Mouse (Mus musculus) monocyte, adult 5-6 weeks (primary cell): Measurements from ENCODE around the gene Atg4d. TPM values are rescaled to one million over a fixed set of nuclear protein-coding genes. Genes with fewer than 3 reads are reported as not detected.
"Not testable (repeated sequence)": the region's sequence is repeated elsewhere in the genome, so short reads cannot be mapped to it uniquely, and the experiment has no call there.

ENCODE experiments used
- ATAC-seq: fragments of 153-309, 156-312 bp; replicated peaks from 2 replicates; pipeline ENCODE4 v1.8.0; 2017; ENCODE audit warnings: mild to moderate bottlenecking; ENCODE audit not compliant: low TSS enrichment, insufficient number of reproducible peaks, severe bottlenecking, poor library complexity, low FRiP score
- total RNA-seq: library from RNA; stranded (forward); fragments of 200-1000, 200-491, 200-594 nt; gene quantifications from 3 replicates; pipeline ENCODE4 v1.2.3, GENCODE M21; 2017

Gene Atg4d
- total RNA-seq = 31.7 to 39.6 TPM (median 34.6 TPM) in 3 replicates

DNA sequence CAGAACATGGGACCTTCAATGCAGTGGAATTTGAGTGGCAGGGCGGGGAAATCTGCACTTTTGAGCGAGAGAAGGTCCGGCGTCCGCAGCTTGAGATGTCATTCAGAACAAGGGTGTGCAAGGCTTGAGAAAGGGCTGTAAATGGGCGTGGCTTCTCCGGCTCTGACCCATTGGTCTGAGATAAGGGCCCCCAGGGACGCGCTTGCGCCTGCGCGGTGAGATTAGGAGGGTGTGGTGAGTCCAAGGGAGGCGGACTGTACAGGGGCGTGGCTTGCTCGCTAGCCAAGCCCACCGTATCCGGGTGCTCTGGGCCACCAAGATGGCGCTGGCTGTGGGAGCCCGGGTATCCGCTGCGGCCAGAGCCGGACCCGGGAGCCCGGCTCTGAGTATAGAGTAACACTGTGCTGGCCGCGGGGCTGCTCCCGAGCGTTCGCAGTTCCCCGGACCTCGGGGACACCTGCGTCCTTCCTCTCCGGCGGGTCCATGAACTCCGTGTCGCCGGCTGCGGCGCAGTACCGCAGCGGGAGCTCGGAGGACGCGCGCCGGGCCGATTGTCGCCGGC lies at the start of gene Atg4d:
TSS of gene Atg4d (plus strand) at position 294 of the 562 bp plus-strand sequence.
- ATAC-seq = peak; percentile 85

DNA sequence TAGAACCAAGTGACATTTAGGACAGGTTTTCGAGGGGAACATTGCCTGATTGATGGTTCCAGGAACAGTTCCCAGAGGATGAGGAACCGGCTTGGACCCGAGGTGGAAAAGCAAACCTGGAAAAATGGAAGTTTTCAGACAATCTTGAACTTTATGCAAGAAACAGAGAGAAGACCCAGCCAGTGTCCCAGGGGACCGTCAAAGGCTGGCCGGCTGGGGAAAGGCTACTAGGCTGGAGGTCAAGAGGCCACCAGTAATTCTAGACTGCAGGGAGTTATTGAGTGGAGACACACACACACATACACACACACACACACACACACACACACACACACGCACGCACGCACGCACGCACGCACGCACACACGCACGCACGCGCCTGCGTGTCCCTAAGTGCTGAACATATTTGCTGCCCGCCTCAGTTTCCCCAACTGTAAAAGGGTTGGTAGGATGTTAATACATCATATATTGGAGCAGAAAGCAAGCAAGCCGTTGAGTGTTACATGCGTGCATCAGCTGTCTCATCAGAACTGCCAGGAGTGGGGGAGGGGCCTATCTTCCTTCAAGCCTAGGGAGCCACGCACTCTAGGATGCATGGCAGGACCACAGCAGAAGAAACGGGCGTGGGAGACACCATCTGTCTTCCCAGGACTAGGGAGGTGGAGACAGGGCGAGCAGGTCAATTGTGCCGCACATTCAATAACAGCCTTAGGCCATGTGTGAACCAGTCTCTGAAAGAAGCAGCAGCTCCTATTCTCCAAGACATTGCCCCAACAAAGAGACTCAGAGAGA lies 48.8 kb upstream of the Atg4d start:
- no peak for ATAC-seq

DNA sequence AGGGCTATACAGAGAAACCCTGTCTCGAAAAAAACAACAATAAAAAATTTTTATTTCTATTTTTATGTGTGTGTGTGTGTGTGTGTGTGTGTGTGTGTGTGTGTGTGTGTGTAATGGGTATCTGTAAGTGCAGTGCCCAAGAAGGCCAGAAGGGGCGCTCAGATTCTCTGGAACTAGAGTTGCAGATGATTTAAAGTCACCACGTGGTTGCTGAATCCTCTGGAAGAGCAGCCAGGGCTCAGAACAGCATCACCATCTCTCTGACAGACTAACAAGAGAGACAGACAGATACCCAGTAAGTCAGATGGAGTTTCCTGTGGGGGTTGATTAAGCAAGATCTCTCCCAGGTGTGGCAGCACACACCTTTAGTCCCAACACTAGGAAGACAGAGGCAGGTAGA lies 45.3 kb upstream of the Atg4d start:
- no peak for ATAC-seq

DNA sequence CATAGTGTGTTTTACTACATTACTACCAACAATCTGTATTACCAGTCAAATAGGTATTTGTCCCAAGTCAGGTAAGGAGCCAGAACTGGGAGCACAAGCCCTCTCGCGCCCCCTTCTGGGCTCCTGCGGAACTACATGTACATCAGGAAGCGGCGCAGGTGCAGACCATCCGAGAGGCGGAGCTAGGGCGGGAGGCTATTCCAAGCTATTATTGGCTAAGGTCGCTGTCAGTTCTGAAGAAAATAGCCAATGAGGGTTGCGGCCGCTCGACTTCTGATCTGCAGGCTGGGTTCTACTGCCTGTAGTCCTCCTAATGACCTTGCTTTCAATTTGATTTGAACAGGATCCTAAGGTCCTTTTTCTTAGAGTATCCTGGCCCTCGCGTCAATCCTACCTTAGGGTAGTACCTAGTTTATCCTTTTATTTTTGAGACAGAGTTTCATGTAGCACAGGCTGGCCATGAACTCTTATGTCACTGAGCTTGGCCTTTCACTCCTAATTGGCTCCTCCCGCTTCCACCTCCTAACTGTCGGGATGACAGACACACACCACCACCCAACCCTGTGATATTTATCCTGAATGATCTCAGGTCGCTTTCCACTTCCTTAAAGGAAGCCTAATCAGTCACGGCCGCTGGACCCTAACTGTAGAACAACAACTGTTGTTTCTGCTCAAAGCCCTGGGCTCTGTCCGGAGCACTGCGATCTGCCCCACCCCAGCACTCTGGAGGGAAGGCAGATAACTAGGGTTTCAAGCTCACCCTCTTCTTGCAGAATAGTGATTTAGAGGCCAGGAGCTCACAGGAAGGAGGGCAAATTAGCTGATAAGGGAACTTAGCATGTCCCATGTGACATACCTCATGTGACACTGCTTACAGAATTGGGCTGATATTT lies 44.4 kb upstream of the Atg4d start:
- peak; percentile 94 for ATAC-seq

DNA sequence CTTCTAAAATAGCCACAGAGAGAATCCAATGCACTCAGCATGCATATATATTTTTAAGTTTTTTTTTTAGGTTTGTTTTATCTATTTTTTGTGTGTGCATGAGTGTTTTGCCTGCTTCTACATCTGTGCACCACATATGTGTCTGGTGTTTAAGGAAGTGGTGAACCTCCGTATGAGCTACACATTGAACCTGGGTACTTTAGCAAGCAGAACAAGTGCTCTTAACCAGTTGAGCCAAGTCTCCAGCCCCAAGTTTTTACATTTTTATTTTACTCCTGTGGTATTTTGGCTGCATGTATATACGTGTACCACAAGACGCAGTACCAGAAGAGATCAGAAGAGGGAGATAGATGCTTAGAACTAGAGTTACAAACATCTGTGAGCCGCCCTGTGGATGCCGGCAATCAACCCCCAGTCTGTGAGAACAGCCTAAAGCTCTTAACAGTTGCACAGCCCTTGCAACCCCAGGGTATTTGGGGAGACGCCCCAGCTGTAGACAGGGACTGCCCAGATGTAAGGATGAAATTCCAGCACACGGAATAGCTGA lies 43.6 kb upstream of the Atg4d start:
- ATAC-seq = peak; percentile 72

DNA sequence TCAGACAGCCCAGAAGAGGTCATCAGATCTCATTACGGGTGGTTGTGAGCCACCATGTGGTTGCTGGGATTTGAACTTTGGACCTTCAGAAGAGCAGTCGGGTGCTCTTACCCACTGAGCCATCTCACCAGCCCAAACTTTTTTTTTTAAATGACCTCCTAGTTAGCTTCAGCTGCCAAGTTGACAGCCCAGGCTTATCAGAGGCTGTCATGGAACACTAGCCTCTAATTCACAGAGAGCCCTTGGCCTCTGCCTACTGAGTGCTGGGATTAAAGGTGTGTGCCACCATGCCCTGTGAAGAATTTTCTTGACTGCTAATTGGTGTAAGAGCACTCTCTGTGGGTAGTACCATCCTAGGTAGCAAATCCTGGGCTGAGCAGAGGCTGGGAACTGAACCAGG lies 41.6 kb upstream of the Atg4d start:
- ATAC-seq = not testable (repeated sequence)

DNA sequence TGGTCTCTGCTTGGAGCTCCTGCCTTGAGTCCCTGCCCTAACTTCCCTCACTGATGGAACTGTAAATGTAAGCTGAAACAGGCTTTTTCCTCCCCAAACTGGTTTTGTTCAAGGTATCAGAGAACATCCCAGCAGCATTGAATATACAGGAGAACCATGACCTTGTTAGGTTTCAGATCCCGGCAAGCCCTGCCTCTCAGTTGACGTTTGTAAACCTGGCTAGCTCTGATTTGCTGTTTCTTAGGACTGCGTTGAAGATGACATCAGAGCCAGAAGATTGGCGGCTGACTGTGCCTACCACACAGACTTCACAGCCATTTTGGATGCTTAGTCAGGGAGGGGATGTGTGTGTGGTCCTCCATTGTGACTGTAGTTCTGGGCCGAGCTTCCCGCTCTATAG lies 41.2 kb upstream of the Atg4d start:
- ATAC-seq = no peak

DNA sequence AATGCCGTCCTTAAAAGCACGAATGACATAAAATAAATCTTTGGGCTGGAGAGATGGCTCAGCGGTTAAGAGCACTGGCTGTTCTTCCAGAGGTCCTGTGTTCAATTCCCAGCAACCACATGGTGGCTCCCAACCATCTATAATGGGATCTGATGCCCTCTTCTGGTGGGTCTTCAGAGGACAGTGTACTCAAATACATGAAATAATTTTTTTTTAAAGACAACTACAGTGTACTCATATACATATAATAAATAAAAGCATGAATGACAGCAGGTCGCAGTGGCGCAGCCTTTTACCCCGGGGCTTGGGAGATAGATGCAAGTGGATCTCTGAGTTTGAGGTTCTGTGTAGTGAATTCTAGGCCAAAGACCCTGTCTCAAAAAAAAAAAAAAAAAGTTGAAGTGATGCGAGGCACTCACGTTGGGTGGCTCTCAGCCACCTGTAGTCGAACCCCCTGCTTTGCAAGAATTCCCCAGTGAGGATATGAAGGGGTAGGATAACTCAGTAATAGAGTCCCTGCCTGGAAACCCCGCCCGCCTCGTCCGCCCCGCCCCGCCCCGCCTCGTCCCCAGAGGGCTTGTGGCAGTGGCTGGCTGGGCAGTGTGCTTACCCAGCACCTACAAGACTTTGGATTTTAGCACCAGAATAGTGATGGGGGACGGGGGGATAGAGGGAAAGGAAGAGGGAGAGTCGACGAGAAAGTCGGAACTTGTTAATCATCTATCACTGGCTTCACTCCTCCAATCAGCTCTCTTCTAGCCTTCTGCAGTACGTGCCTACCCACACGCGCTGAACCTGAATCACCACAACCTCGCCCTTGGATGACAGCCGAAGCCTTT lies 40.3 kb upstream of the Atg4d start:
- no peak for ATAC-seq

DNA sequence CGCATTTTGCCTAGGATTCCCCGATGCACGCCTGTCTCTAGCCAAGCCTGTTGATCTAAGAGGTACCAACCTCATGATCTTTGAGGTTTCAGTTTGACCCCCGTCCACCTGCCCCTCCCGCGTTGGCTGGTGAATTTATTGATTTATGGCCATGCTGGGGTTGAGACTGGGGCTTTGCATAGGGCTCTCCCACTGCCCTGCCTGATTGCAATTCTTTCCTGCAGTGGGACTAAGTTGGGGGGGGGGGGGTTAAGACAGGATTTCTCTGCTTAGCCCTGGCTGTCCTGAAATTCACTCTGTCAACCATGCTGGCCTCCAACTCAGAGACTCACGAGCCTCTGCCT lies 39.7 kb upstream of the Atg4d start:
- no peak for ATAC-seq

DNA sequence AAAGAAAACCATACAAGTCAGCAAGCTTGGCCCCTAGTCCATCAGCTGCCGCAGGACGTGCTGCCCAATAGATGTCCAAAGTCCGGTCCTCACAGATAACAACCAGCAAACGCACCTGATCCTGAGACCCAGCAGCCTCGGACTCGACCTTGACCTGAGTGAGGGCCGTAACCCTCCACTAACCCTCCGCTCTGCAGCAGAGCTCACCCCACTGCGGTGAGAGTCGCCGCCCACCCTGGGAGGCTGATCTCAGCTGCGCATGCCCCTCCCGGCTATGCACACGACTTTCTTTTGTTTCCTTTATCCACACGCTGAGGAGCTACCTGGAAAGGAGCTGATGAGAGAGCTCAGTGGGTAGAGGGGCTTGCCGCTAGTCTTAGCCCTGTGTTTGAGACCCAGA lies 37.8 kb upstream of the Atg4d start:
- no peak for ATAC-seq

DNA sequence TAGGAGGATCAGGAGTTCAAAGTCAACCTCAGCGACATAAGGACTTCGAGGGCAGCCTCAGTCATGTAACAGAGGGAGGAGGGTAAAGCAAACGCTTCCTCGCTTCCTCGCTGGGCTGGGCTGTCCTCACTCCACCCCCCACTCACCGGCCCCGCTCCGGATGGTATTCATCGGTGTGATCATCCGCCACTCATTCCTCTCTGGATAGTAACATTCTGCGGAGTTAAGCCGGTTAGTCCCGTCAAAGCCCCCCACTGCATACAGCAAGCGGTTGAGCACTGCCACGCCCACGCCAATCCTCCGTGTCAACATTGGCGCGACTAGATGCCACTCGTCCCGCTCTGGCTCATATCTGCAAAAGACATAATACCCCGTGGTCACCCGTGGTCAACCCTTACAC lies 33.5 kb upstream of the Atg4d start:
- ATAC-seq = no peak

DNA sequence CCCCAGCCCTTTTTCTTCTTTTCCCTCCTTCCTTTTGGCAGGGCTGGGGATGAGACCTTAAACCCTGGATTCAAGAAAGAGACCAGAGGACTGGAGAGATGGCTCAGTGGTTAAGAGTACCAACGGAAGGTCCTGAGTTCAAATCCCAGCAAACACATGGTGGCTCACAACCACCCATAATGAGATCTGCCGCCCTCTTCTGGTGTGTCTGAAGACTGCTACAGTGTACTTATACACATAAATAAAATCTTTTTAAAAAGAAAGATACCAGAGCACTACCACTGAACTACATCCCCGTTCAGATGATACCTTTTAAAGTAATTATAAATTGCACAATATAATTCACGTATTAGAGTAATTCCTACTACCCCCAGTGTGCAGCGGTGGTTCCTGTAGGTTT lies 32.2 kb upstream of the Atg4d start:
- no peak for ATAC-seq

DNA sequence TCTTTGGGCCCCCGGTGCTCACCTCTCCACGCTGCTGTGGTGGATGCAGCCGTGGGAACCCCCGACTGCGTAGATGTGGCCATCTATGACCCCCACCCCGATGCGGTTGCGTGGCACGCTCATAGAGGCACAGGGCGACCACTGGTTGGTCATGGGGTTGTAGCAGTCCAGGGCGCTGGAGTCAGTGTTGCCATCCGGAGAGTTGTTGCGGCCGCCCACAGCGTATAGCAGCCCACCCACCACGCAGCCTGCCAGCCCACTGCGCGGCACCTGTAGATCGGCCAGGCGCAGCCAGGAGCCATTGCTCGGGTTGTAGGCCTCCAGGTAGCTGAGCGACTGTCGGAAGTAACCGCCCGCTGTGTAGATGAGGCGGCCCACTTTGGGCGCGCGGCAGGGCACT lies 31.7 kb upstream of the Atg4d start:
- ATAC-seq = no peak

DNA sequence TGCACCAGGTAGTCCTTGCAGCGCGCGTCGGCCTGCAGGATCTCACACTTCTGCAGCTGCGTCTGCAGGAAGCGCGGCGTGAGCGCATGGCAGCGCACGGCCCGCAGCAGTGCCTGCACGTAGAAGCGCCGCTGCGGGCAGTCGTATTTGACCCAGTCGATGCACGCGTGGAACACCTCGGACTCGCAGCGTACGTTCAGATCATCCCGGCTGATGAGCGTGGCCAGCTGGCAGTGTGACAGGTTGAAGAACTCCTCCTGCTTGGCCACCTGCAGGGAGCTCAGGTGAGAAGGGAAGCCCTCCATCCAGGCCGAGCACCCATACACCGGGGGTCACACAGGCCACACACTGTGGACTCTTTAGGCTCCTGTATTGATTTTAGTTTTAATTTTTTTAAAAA lies 31.3 kb upstream of the Atg4d start:
- ATAC-seq = no peak

DNA sequence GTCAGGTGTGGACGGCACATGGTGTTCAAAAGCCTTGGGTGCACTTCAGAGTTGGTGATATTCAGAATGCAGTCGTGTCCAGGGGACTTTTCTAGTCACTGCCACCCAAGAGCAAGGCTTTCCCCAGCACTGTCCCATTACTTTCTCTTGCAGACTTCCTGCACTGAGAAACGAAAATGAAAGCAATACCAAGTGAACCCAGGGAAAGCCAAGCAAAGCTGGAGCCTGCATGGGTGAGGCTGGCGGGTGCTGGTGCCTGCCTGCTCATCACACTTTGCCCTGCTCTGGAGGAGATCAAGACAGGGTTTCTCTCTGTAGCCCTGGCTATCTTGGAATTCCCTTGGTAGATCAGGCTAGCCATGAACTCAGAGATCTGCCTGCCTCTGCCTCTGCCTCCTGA lies 29.8 kb upstream of the Atg4d start:
- ATAC-seq = peak; percentile 43; the same call in 1 of the 2 replicates

DNA sequence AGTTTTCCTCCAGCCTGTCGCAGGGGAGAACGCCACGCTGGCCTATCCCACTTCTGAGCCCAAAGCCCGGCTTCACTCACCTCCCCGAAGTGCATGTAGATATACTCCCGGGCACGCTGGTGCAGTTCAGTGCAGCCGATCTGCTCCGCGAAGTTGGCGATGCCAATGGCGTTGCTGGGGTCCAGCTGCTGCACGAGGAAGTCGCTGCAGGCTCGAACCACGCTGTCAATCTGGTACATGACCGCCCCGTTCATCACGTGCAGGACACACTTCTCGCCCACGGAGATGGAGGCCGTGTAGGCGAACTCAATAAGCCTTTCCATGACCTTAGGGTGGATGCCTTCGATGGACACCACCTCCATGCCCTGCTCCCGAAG lies 28.1 kb upstream of the Atg4d start:
- ATAC-seq = no peak

DNA sequence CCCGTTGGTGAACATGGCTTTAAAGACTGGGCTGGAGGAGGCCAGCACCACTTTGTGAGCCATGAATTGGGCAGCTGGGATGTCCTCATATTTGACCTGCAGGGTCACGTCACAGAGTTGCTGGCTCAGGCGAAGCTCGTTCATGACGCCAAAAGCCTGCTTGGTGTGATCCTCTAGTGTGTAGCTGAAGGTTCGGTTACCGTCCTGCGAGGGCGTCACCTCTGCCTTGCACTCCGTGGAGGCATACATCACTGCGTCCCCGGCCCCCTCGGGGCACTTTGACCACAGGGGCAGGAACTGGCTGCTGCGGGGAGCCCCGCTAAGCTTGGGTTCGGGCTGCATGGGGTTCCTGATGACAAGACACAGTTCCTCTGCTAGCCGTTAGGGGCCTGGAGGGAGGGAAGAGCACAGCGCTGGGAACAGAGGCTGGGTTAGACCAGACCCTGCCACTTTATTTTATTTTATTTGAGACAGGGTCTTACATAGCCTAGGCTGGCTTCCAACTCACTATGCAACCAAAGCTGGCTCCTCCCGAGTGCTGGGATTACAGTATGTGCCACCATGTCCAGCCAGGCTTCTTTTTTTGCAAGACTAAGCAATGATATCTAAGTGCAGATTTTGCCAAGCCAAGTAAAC lies 27.6 kb upstream of the Atg4d start:
- ATAC-seq = no peak; the same call in 1 of the 2 replicates

DNA sequence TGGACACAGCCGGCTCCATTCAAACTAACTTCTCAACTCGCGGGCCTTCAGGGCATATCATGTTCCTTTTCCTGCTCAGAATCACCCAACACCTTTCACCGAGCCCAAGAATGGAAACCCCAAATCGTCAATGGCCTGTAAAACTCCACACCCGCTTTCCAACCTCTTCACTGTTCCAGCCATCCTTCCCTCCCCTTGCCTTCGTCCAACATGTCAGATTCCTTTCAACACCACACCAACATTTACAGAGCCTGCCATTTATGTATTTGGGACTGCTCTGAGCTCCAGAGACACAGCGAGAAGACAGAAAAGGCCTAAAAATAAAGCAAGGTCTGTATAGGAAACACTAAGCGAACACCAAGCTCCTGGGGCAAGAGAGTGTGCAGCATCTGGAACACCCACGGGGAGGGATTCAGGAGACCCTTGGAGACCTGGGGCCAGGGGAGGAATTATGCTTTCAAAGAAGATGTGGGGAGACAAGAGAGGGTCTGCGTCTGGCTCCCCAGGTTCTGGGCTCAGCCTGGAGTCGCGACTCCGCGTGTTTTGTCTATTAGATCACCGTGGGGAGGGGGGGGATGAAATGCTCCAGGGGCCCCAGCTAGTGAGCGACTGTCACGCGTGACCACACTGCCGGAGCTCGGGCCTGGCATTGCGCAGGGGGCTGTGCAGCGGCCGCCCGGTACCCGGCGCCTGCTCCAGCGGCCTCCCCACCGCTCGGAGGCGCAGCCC lies 26.9 kb upstream of the Atg4d start:
- ATAC-seq = no peak
